Mouse (Mus musculus): ENCODE data around the gene Gpc1.

DNA sequence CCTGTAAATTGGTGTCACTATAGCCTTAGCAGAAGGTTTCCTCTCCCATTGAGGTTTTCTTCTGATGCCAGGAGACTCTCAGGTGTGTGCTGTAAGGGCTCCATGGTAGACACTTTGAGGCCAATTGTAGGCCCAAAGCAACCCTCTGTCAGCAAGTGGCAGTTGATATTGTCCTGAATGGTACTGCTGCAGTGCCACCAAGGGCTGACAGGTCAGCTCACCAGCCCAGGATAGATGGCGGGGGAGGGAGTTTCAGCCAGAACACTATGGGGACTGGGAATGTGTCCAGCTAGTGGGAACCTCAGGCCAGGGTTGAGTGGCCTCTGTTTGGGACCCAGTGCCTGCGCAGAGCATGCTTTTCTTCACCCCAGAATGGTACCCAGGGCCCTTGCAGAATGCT lies 21.0 kb downstream of the Gpc1 start:
- TF ChIP-seq CHD2 (IDR thresholded peaks at IDR 0.05; ENCODE audit: low read depth, low read length) = no peak
- no peak for TF ChIP-seq ZC3H11A (IDR thresholded peaks at IDR 0.05; ENCODE audit: borderline replicate concordance, low read depth, low read length)
- TF ChIP-seq ZNF384 (IDR thresholded peaks at IDR 0.05; ENCODE audit: low read depth, low read length) = no peak
- no peak for TF ChIP-seq HCFC1 (IDR thresholded peaks at IDR 0.05; ENCODE audit: borderline replicate concordance, insufficient read depth, low read length)
- TF ChIP-seq MAFK (IDR thresholded peaks at IDR 0.05; ENCODE audit: insufficient read depth, low read depth, low read length) = no peak
